Mouse (Mus musculus) embryonic facial prominence, embryonic 11.5 days (tissue): ENCODE results near the gene Tmem107. TPM values are rescaled to one million over a fixed set of nuclear protein-coding genes. Genes with fewer than 3 reads are reported as not detected.

Experiments used
- polyA plus RNA-seq: library from polyadenylated mRNA; unstranded; fragments of >200 nt; fragmentation: Nextera tagmentation; extraction: Ambion mirVana; gene quantifications from 2 replicates; pipeline ENCODE4 v1.2.1, GENCODE M21; 2014

The Tmem107 gene
- polyA plus RNA-seq, 1 experiment from 2014 or later: 40.4 TPM

Other genes starting within 250 kb of the Tmem107 start
- gene Ndel1, start 198.9 kb upstream of the Tmem107 start, polyA plus RNA-seq: 53.2 and 54.4 TPM in 2 replicates
- 0.11 TPM in 1 of 2 replicates, not detected in the other for gene Rnf222, start 182.3 kb upstream of the Tmem107 start, polyA plus RNA-seq
- 978 and 1,011 TPM in 2 replicates for gene Rpl26, start 169.2 kb upstream of the Tmem107 start, polyA plus RNA-seq
- gene Odf4, start 143.7 kb upstream of the Tmem107 start, polyA plus RNA-seq: not detected in 2 replicates
- gene Arhgef15, start 113.3 kb upstream of the Tmem107 start, polyA plus RNA-seq: 4.4 and 4.5 TPM in 2 replicates
- gene Slc25a35, start 102.7 kb upstream of the Tmem107 start, polyA plus RNA-seq: 2.0 and 2.4 TPM in 2 replicates
- gene Rangrf, start 95.6 kb upstream of the Tmem107 start, polyA plus RNA-seq: 69.2 and 71.2 TPM in 2 replicates
- 34.4 and 34.8 TPM in 2 replicates for gene Pfas, start 62.3 kb upstream of the Tmem107 start, polyA plus RNA-seq
- gene Ctc1, start 54.9 kb upstream of the Tmem107 start, polyA plus RNA-seq: 63.2 and 68.3 TPM in 2 replicates
- 162 and 175 TPM in 2 replicates for gene Aurkb, start 25.2 kb upstream of the Tmem107 start, polyA plus RNA-seq
- gene Borcs6, start 11.1 kb upstream of the Tmem107 start, polyA plus RNA-seq: 6.4 and 7.7 TPM in 2 replicates
- gene Vamp2, start 17.7 kb downstream of the Tmem107 start, polyA plus RNA-seq: 48.8 and 61.9 TPM in 2 replicates
- 5.5 and 6.5 TPM in 2 replicates for gene Per1, start 24.4 kb downstream of the Tmem107 start, polyA plus RNA-seq
- 0.11 TPM in 1 of 2 replicates, not detected in the other for gene Hes7, start 49.6 kb downstream of the Tmem107 start, polyA plus RNA-seq
- gene 9130213A22Rik, start 51.8 kb downstream of the Tmem107 start, polyA plus RNA-seq: not detected in 2 replicates
- 0.25 and 0.88 TPM in 2 replicates for gene Aloxe3, start 55.1 kb downstream of the Tmem107 start, polyA plus RNA-seq
- gene Alox12b, start 86.2 kb downstream of the Tmem107 start, polyA plus RNA-seq: 0.20 and 0.27 TPM in 2 replicates
- not detected in 2 replicates for gene Alox8, start 127.0 kb downstream of the Tmem107 start, polyA plus RNA-seq
- 0.06 TPM in 1 of 2 replicates, not detected in the other for gene Gucy2e, start 166.2 kb downstream of the Tmem107 start, polyA plus RNA-seq